Mouse (Mus musculus): ENCODE results near the gene Rnpepl1.

- no peak for TF ChIP-seq CTCF (IDR thresholded peaks at IDR 0.05)
- no peak for TF ChIP-seq POLR2A (IDR thresholded peaks at IDR 0.05; ENCODE audit: insufficient read depth, low read depth, low read length)
Measured at GRCm38 (mm10) chr1:92910925-92911720, 540 bp downstream of the Rnpepl1 start.
